Mouse (Mus musculus) G1E (cell line): Measurements from ENCODE around the gene Dusp6.

Experiments
- CTCF ChIP-seq: IDR thresholded peaks from 2 replicates; pipeline ENCODE4 v1.5.1; 2012; ENCODE audit warnings: low read depth, low read length, inconsistent platforms, mixed read lengths
- GATA1 ChIP-seq: IDR thresholded peaks from 2 replicates; pipeline ENCODE4 v1.6.1; 2012; ENCODE audit warnings: borderline replicate concordance, low read length, inconsistent platforms, mixed read lengths
- GATA2 ChIP-seq: IDR thresholded peaks from 2 replicates; pipeline ENCODE4 v1.6.1; 2012; ENCODE audit warnings: low read depth, low read length, inconsistent platforms, borderline replicate concordance
- POLR2AphosphoS5 ChIP-seq: IDR thresholded peaks from 2 replicates; pipeline ENCODE4 v1.6.1; 2012; ENCODE audit warnings: low read depth, low read length, inconsistent platforms; ENCODE audit not compliant: insufficient replicate concordance
- TAL1 ChIP-seq: conservative IDR thresholded peaks from 2 replicates; pipeline ENCODE4 v1.6.1; 2012; ENCODE audit warnings: low read depth, low read length, inconsistent platforms, mixed read lengths

GRCm38 (mm10) chr10:99237205-99237832, 25.7 kb upstream of the Dusp6 start:
- TF ChIP-seq CTCF (no peak), TAL1 (no peak), GATA1 (no peak), POLR2AphosphoS5 (no peak), GATA2 (no peak)
